Mouse (Mus musculus): ENCODE data around the gene Dnase1l1. TPM values are rescaled to one million over a fixed set of nuclear protein-coding genes. Genes with fewer than 3 reads are reported as not detected.

The Dnase1l1 gene
- polyA plus RNA-seq, 1 experiment from 2014 or later, result 17.5 TPM

- Histone ChIP-seq H3K4me1 (no peaks in the 10 kb centered on the region), H3K36me3 (no peaks in the 10 kb centered on the region), H3K4me3 (replicated peaks) (no peak overlapping the region), H3K27ac (no peak overlapping the region), H3K27me3 (replicated peaks) (no peaks in the 10 kb centered on the region), H3K9ac (no peak overlapping the region), H3K9me3 (no peaks in the 10 kb centered on the region), H3K4me2 (no peak overlapping the region)
- 76% methylated on average over 4 of the region's 4 CpGs for WGBS
- ATAC-seq (ENCODE audit: insufficient read depth, low FRiP score, low read depth), result no peak
Measured at GRCm38 (mm10) chrX:74293431-74293830, 11.3 kb upstream of the Dnase1l1 start.

GRCm38 (mm10) chrX:74283092-74283437 is 928 bp upstream of the Dnase1l1 start:
- Histone ChIP-seq H3K27ac (peak overlapping the region; percentile 91), H3K4me1 (no peaks in the 10 kb centered on the region; the same call in 1 of the 2 replicates), H3K4me3 (replicated peaks) (peak overlapping the region; percentile 58), H3K27me3 (replicated peaks) (no peaks in the 10 kb centered on the region), H3K9me3 (no peaks in the 10 kb centered on the region), H3K4me2 (peak overlapping the region; percentile 73), H3K9ac (peak overlapping the region; percentile 48), H3K36me3 (no peaks in the 10 kb centered on the region)
- 34% methylated on average over 5 of the region's 5 CpGs for WGBS
- ATAC-seq (ENCODE audit: insufficient read depth, low FRiP score, low read depth), result no peak

- ATAC-seq (ENCODE audit: insufficient read depth, low FRiP score, low read depth), result peak; percentile 36
- Histone ChIP-seq H3K27me3 (replicated peaks) (no peaks in the 10 kb centered on the region), H3K9me3 (no peaks in the 10 kb centered on the region), H3K4me1 (no peaks in the 10 kb centered on the region; the same call in 1 of the 2 replicates), H3K9ac (peak overlapping the region; percentile 48), H3K4me3 (replicated peaks) (peak overlapping the region; percentile 58), H3K4me2 (peak overlapping the region; percentile 73), H3K27ac (peak overlapping the region; percentile 91), H3K36me3 (no peaks in the 10 kb centered on the region)
- 25% methylated on average over 39 of the region's 39 CpGs for WGBS
Measured at GRCm38 (mm10) chrX:74282395-74283091, 406 bp upstream of the Dnase1l1 start.

- 13% methylated on average over 14 of the region's 14 CpGs for WGBS
- H3K4me3 ChIP-seq (replicated peaks), result peak overlapping the region; percentile 58
- H3K9me3 ChIP-seq, result no peaks in the 10 kb centered on the region
- H3K27me3 ChIP-seq (replicated peaks), result no peaks in the 10 kb centered on the region
- peak overlapping the region; percentile 73 for H3K4me2 ChIP-seq
- H3K9ac ChIP-seq, result no peak overlapping the region
- no peak for ATAC-seq (ENCODE audit: insufficient read depth, low FRiP score, low read depth)
- no peaks in the 10 kb centered on the region for H3K36me3 ChIP-seq
- peak overlapping the region; percentile 91 for H3K27ac ChIP-seq
- no peaks in the 10 kb centered on the region; the same call in 1 of the 2 replicates for H3K4me1 ChIP-seq
Measured at GRCm38 (mm10) chrX:74281041-74281731, 951 bp downstream of the Dnase1l1 start.

GRCm38 (mm10) chrX:74277916-74278315 is 4.2 kb downstream of the Dnase1l1 start:
- Histone ChIP-seq H3K9me3 (no peaks in the 10 kb centered on the region), H3K27me3 (replicated peaks) (no peaks in the 10 kb centered on the region), H3K4me2 (no peak overlapping the region), H3K4me1 (no peaks in the 10 kb centered on the region), H3K4me3 (replicated peaks) (no peak overlapping the region), H3K36me3 (no peaks in the 10 kb centered on the region), H3K27ac (no peak overlapping the region), H3K9ac (no peak overlapping the region)
- WGBS, result 60% methylated on average over 8 of the region's 8 CpGs
- ATAC-seq (ENCODE audit: insufficient read depth, low FRiP score, low read depth), result no peak

GRCm38 (mm10) chrX:74273422-74274322 is 8.5 kb downstream of the Dnase1l1 start:
- ATAC-seq (ENCODE audit: insufficient read depth, low FRiP score, low read depth), result no peak
- WGBS, result 27% methylated on average over 10 of the region's 10 CpGs
- H3K27me3 ChIP-seq (replicated peaks), result no peaks in the 10 kb centered on the region
- no peak overlapping the region for H3K4me2 ChIP-seq
- no peaks in the 10 kb centered on the region for H3K4me1 ChIP-seq
- peak overlapping the region; percentile 26; the same call in 1 of the 2 replicates for H3K27ac ChIP-seq
- no peaks in the 10 kb centered on the region for H3K36me3 ChIP-seq
- no peak overlapping the region for H3K9ac ChIP-seq
- no peaks in the 10 kb centered on the region for H3K9me3 ChIP-seq
- H3K4me3 ChIP-seq (replicated peaks), result no peak overlapping the region

- Histone ChIP-seq H3K4me3 (replicated peaks) (peak overlapping the region; percentile 50), H3K4me2 (peak overlapping the region; percentile 43), H3K9ac (peak overlapping the region; percentile 55; the same call in 1 of the 2 replicates), H3K27me3 (replicated peaks) (no peaks in the 10 kb centered on the region), H3K9me3 (no peaks in the 10 kb centered on the region), H3K36me3 (no peaks in the 10 kb centered on the region), H3K4me1 (no peaks in the 10 kb centered on the region), H3K27ac (peak overlapping the region; percentile 68)
- WGBS, result 13% methylated on average over 27 of the region's 27 CpGs
- ATAC-seq (ENCODE audit: insufficient read depth, low FRiP score, low read depth), result no peak
Measured at GRCm38 (mm10) chrX:74270902-74271551, 11.1 kb downstream of the Dnase1l1 start.

- H3K9me3 ChIP-seq, result no peaks in the 10 kb centered on the region
- no peaks in the 10 kb centered on the region for H3K27me3 ChIP-seq (replicated peaks)
- peak within 1 kb of the TSS; percentile 55; the same call in 1 of the 2 replicates for H3K9ac ChIP-seq
- H3K4me3 ChIP-seq (replicated peaks), result peak within 1 kb of the TSS; percentile 50
- no peaks in the 10 kb centered on the region for H3K36me3 ChIP-seq
- H3K27ac ChIP-seq, result peak within 1 kb of the TSS; percentile 95
- peak; percentile 95 for ATAC-seq (ENCODE audit: insufficient read depth, low FRiP score, low read depth)
- H3K4me1 ChIP-seq, result no peaks in the 10 kb centered on the region
- WGBS, result 15% methylated on average over 42 of the region's 42 CpGs
- H3K4me2 ChIP-seq, result peak within 1 kb of the TSS; percentile 51
Measured at GRCm38 (mm10) chrX:74270062-74270901, 11.9 kb downstream of the Dnase1l1 start, which contains the start of gene Rpl10. TSS of gene Rpl10 (plus strand) at chrX:74270812.

GRCm38 (mm10) chrX:74269736-74270061 is 12.4 kb downstream of the Dnase1l1 start:
- H3K4me2 ChIP-seq, result peak overlapping the region; percentile 51
- H3K4me3 ChIP-seq (replicated peaks), result peak overlapping the region; percentile 50
- H3K4me1 ChIP-seq, result no peaks in the 10 kb centered on the region
- no peaks in the 10 kb centered on the region for H3K27me3 ChIP-seq (replicated peaks)
- H3K27ac ChIP-seq, result peak overlapping the region; percentile 95
- H3K36me3 ChIP-seq, result no peaks in the 10 kb centered on the region
- H3K9me3 ChIP-seq, result no peaks in the 10 kb centered on the region
- WGBS, result 33% methylated on average over 3 of the region's 3 CpGs
- peak; percentile 20 for ATAC-seq (ENCODE audit: insufficient read depth, low FRiP score, low read depth)
- no peak overlapping the region for H3K9ac ChIP-seq

- Histone ChIP-seq H3K27ac (no peak overlapping the region), H3K36me3 (peaks cover 2% of the 10 kb centered on the region; the same call in 1 of the 2 replicates), H3K9ac (no peak overlapping the region), H3K9me3 (no peaks in the 10 kb centered on the region), H3K4me1 (no peaks in the 10 kb centered on the region), H3K4me3 (replicated peaks) (no peak overlapping the region), H3K4me2 (no peak overlapping the region), H3K27me3 (replicated peaks) (no peaks in the 10 kb centered on the region)
- 92% methylated on average over 3 of the region's 3 CpGs for WGBS
- ATAC-seq (ENCODE audit: insufficient read depth, low FRiP score, low read depth), result no peak
Measured at GRCm38 (mm10) chrX:74257746-74258145, 24.4 kb downstream of the Dnase1l1 start.
